ENCODE assay signal across 19 mouse cellular contexts in genomic region chrX:152656609-152656939, GRCm38 (mm10).
DNase-seq lines count a peak whose midpoint lies in the region; ATAC-seq and TF ChIP-seq lines count a peak whose summit lies in the region.
"Had no signal": no experiment of that assay in that cellular context is flagged by ENCODE, and none has a peak within 500 bp of the region (broad histone marks: within the 10 kb centered on the region; RNA-seq: fewer than 3 reads in every experiment).

No protein-coding gene starts in this region.

- H3K9ac ChIP-seq in forebrain, embryonic 11.5 days (ENCODE audit: low read length) = no peak overlapping the region
- H3K9ac ChIP-seq in forebrain, embryonic 13.5 days = no peak overlapping the region
- no peak overlapping the region for H3K9ac ChIP-seq in hindbrain, embryonic 16.5 days (ENCODE audit: low read depth, low read length)
- H3K9ac ChIP-seq in midbrain, postnatal 0 days (replicated peaks; ENCODE audit: low read length, poor library complexity, severe bottlenecking) = no peak overlapping the region
- H3K9ac ChIP-seq: liver, embryonic 14.5 days had no signal

- WGBS in forebrain, embryonic 11.5 days = 73% methylated on average over 2 of the region's 2 CpGs
- 74% methylated on average over 2 of the region's 2 CpGs for WGBS in forebrain, embryonic 10.5 days
- WGBS in forebrain, embryonic 13.5 days = 77% methylated on average over 2 of the region's 2 CpGs
- WGBS in hindbrain, embryonic 16.5 days = 69% methylated on average over 2 of the region's 2 CpGs
- WGBS in midbrain, postnatal 0 days = 69% methylated on average over 2 of the region's 2 CpGs

- TF ChIP-seq CTCF in midbrain, postnatal 0 days (IDR thresholded peaks at IDR 0.05) = no peak

- ATAC-seq in forebrain, embryonic 11.5 days (replicated peaks; ENCODE audit: low FRiP score) = peak; percentile 3; the same call in 1 of the 2 replicates
- peak; percentile 30; the same call in 1 of the 2 replicates for ATAC-seq in forebrain, embryonic 13.5 days
- ATAC-seq in hindbrain, embryonic 16.5 days = peak; percentile 45; the same call in 1 of the 2 replicates
- no peak; the same call in 1 of the 2 replicates for ATAC-seq in midbrain, postnatal 0 days (ENCODE audit: low FRiP score)
- no peak for ATAC-seq in inflammation-experienced regulatory T-cells, adult 6 months

- H3K4me3 ChIP-seq in forebrain, embryonic 11.5 days (ENCODE audit: low read depth, low read length) = no peak overlapping the region
- H3K4me3 ChIP-seq in forebrain, embryonic 10.5 days = no peak overlapping the region
- no peak overlapping the region for H3K4me3 ChIP-seq in forebrain, embryonic 13.5 days
- H3K4me3 ChIP-seq in hindbrain, embryonic 16.5 days (ENCODE audit: low read length) = no peak overlapping the region
- H3K4me3 ChIP-seq in midbrain, postnatal 0 days (ENCODE audit: low read depth, low read length) = no peak overlapping the region
- H3K4me3 ChIP-seq: erythroblast, embryonic 14.5 days; megakaryocyte, embryonic 14.5 days had no signal

- peak overlapping the region; percentile 50 for H3K27ac ChIP-seq in forebrain, embryonic 11.5 days (ENCODE audit: low read depth, low read length)
- H3K27ac ChIP-seq in forebrain, embryonic 10.5 days = no peak overlapping the region
- peak overlapping the region; percentile 61 for H3K27ac ChIP-seq in forebrain, embryonic 13.5 days
- H3K27ac ChIP-seq in hindbrain, embryonic 16.5 days (ENCODE audit: low read depth, low read length) = no peak overlapping the region
- peak overlapping the region; percentile 18; the same call in 1 of the 2 replicates for H3K27ac ChIP-seq in midbrain, postnatal 0 days (ENCODE audit: low read depth, low read length)
- H3K27ac ChIP-seq: liver, embryonic 14.5 days had no signal

- H3K9me3 ChIP-seq in forebrain, embryonic 11.5 days (ENCODE audit: control insufficient read depth, low read length) = no peaks in the 10 kb centered on the region
- H3K9me3 ChIP-seq in forebrain, embryonic 10.5 days = no peaks in the 10 kb centered on the region
- no peaks in the 10 kb centered on the region for H3K9me3 ChIP-seq in forebrain, embryonic 13.5 days (replicated peaks)
- H3K9me3 ChIP-seq in hindbrain, embryonic 16.5 days (ENCODE audit: control insufficient read depth, low read length) = no peaks in the 10 kb centered on the region
- H3K9me3 ChIP-seq in midbrain, postnatal 0 days (ENCODE audit: low read length) = no peaks in the 10 kb centered on the region
- H3K9me3 ChIP-seq: megakaryocyte, embryonic 14.5 days had no signal

- H3K4me2 ChIP-seq in forebrain, embryonic 11.5 days (ENCODE audit: low read depth, low read length, severe bottlenecking) = no peak overlapping the region
- H3K4me2 ChIP-seq in forebrain, embryonic 13.5 days = no peak overlapping the region
- no peak overlapping the region for H3K4me2 ChIP-seq in hindbrain, embryonic 16.5 days (ENCODE audit: low read length)
- H3K4me2 ChIP-seq in midbrain, postnatal 0 days (ENCODE audit: low read depth, low read length, poor library complexity, severe bottlenecking) = no peak overlapping the region

- no peaks in the 10 kb centered on the region for H3K4me1 ChIP-seq in forebrain, embryonic 11.5 days (replicated peaks; ENCODE audit: control insufficient read depth, insufficient read depth, low read length)
- H3K4me1 ChIP-seq in forebrain, embryonic 10.5 days = peaks cover 25% of the 10 kb centered on the region
- 0 out of 2 replicates have a peak, but pooled peaks cover 7% of the 10 kb centered on the region for H3K4me1 ChIP-seq in forebrain, embryonic 13.5 days
- H3K4me1 ChIP-seq in hindbrain, embryonic 16.5 days (ENCODE audit: control insufficient read depth, insufficient read depth, low read depth, low read length) = no peaks in the 10 kb centered on the region
- no peaks in the 10 kb centered on the region for H3K4me1 ChIP-seq in midbrain, postnatal 0 days (ENCODE audit: insufficient read depth, low read length)
- H3K4me1 ChIP-seq: megakaryocyte, embryonic 14.5 days had no signal

- H3K27me3 ChIP-seq in forebrain, embryonic 11.5 days (ENCODE audit: control insufficient read depth, insufficient read depth, low read length) = peaks cover 25% of the 10 kb centered on the region; the same call in 1 of the 2 replicates
- peaks cover 98% of the 10 kb centered on the region for H3K27me3 ChIP-seq in forebrain, embryonic 10.5 days (ENCODE audit: poor library complexity, severe bottlenecking)
- peaks cover 43% of the 10 kb centered on the region; the same call in 1 of the 2 replicates for H3K27me3 ChIP-seq in forebrain, embryonic 13.5 days
- no peaks in the 10 kb centered on the region; the same call in none of the 2 replicates for H3K27me3 ChIP-seq in hindbrain, embryonic 16.5 days (replicated peaks; ENCODE audit: control insufficient read depth, insufficient read depth, low read length)
- H3K27me3 ChIP-seq in midbrain, postnatal 0 days (ENCODE audit: insufficient read depth, low read length) = peaks cover 4% of the 10 kb centered on the region; the same call in 1 of the 2 replicates
- H3K27me3 ChIP-seq: CH12.LX had no signal

- DNase-seq in forebrain, embryonic 11.5 days (ENCODE audit: low spot score) = no peak
- no peak for DNase-seq in forebrain, embryonic 10.5 days (ENCODE audit: extremely low spot score, low spot score)
- no peak for DNase-seq in midbrain, postnatal 0 days (ENCODE audit: low spot score)
- no peak for DNase-seq in Muller cell, postnatal 12 days (ENCODE audit: inconsistent ontology term)
- no peak for DNase-seq in kidney, postnatal 14 days
- DNase-seq: adrenal gland, postnatal 25 days; cerebellum, adult 9-11 months; heart, adult 11 months; kidney, adult 11 months; kidney, postnatal 25 days; lung, postnatal 10 days; spleen, adult 18-20 months had no signal

- H3K36me3 ChIP-seq in forebrain, embryonic 11.5 days (ENCODE audit: control insufficient read depth, insufficient read depth, low read length) = no peaks in the 10 kb centered on the region
- H3K36me3 ChIP-seq in forebrain, embryonic 10.5 days (replicated peaks) = peaks cover 22% of the 10 kb centered on the region
- H3K36me3 ChIP-seq in forebrain, embryonic 13.5 days (ENCODE audit: poor library complexity, severe bottlenecking) = no peaks in the 10 kb centered on the region
- no peaks in the 10 kb centered on the region for H3K36me3 ChIP-seq in hindbrain, embryonic 16.5 days (ENCODE audit: control insufficient read depth, insufficient read depth, low read length)
- no peaks in the 10 kb centered on the region for H3K36me3 ChIP-seq in midbrain, postnatal 0 days (ENCODE audit: insufficient read depth, low read length)

Comparison
In these comparisons a context has a peak if more than half of its experiments do, and no peak if none do; other contexts are left out.
1. H3K27ac ChIP-seq: peak in forebrain, embryonic 11.5 days (single experiment), forebrain, embryonic 13.5 days (single experiment) and midbrain, postnatal 0 days (single experiment); none in forebrain, embryonic 10.5 days (single experiment) and hindbrain, embryonic 16.5 days (single experiment).
2. ATAC-seq: peak in forebrain, embryonic 11.5 days (single experiment), forebrain, embryonic 13.5 days (single experiment) and hindbrain, embryonic 16.5 days (single experiment); none in midbrain, postnatal 0 days (single experiment) and inflammation-experienced regulatory T-cells, adult 6 months (single experiment).